ENCODE assay signal across 15 mouse cellular contexts in the genomic region with DNA sequence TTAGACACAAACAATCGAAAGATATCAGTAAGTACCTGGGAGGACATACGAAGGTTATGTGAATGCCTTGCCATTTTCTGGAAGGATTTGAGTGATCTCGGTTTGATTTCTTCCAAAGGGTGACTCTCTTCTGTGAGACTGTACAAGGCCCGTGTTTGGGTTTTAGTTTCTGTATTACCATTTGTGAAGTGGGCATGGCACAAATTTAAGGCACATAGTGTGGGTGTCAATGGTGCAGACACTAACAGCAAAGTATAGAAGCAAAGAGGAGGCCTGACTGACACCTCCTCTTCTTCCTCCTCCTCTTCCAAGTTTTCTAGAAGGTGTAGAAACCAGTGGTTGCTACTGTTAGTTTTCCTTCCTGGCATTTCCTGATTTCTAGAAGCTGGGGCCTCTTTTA.
"Had no signal": no experiment of that assay in that cellular context is flagged by ENCODE, and none has a peak within 500 bp of the region (broad histone marks: within the 10 kb centered on the region; RNA-seq: fewer than 3 reads in every experiment).

No protein-coding gene starts in this region.

- H3K36me3 ChIP-seq: neural tube, embryonic 15.5 days; stomach, embryonic 15.5 days had no signal

- H3K27me3 ChIP-seq: neural tube, embryonic 15.5 days; stomach, embryonic 15.5 days had no signal

- H3K27ac ChIP-seq: neural tube, embryonic 15.5 days; stomach, embryonic 15.5 days; stomach, postnatal 0 days had no signal

- DNase-seq: retina, postnatal 1 day; right cerebral cortex, adult 18-20 months; right cerebral cortex, postnatal 14 days; right cerebral cortex, postnatal 25 days; right cerebral cortex, postnatal 4 days; spleen, adult 18-20 months; thymus, adult 18-20 months; thymus, adult 2 months; thymus, postnatal 14 days; thymus, postnatal 25 days; thymus, postnatal 36 days; thymus, postnatal 4 days had no signal

- H3K4me3 ChIP-seq: neural tube, embryonic 15.5 days; stomach, embryonic 15.5 days had no signal

- H3K9ac ChIP-seq: neural tube, embryonic 15.5 days; stomach, embryonic 15.5 days had no signal

- H3K4me1 ChIP-seq: stomach, embryonic 15.5 days had no signal

- H3K9me3 ChIP-seq: neural tube, embryonic 15.5 days; stomach, embryonic 15.5 days had no signal

- H3K4me2 ChIP-seq: neural tube, embryonic 15.5 days; stomach, embryonic 15.5 days had no signal
